Mouse (Mus musculus) adrenal gland, postnatal 10 days (tissue): ENCODE measurements around the gene Snap23. TPM values are rescaled to one million over a fixed set of nuclear protein-coding genes. Genes with fewer than 3 reads are reported as not detected.

ENCODE experiments used
- total RNA-seq, 2 experiments: library from RNA; stranded (reverse); gene quantifications; 2 replicates each; pipeline ENCODE4 v1.2.3; 2021

Gene Snap23
- total RNA-seq, 2 experiments from 2014 or later = 45.7 to 53.2 TPM

Other genes with a start within 250 kb of the Snap23 start
- gene Vps39, start 214.5 kb upstream of the Snap23 start, total RNA-seq = 10 to 100 TPM; 33.9 to 36.7 TPM
- 10 to 100 TPM; 30.3 to 45.3 TPM for gene Ganc, start 163.8 kb upstream of the Snap23 start, total RNA-seq
- gene Tmem87a, start 163.6 kb upstream of the Snap23 start, total RNA-seq = 10 to 100 TPM; 30.7 to 38.3 TPM
- gene Capn3, start 111.7 kb upstream of the Snap23 start, total RNA-seq = 1 to 10 TPM; 4.7 to 6.5 TPM
- gene Zfp106, start 3.8 kb upstream of the Snap23 start, total RNA-seq = 100 to 1,000 TPM in 1 of 2 experiments, 10 to 100 TPM in 1; 85.6 to 107 TPM
- gene Haus2, start 41.7 kb downstream of the Snap23 start, total RNA-seq = 10 to 100 TPM; 14.1 to 14.9 TPM
- gene Lrrc57, start 41.8 kb downstream of the Snap23 start, total RNA-seq = 10 to 100 TPM; 13.5 to 18.1 TPM
- gene Stard9, start 61.5 kb downstream of the Snap23 start, total RNA-seq = 10 to 100 TPM; 11.6 to 23.7 TPM